Mouse (Mus musculus): ENCODE measurements around the gene Ano6. TPM values are rescaled to one million over a fixed set of nuclear protein-coding genes. Genes with fewer than 3 reads are reported as not detected.
A peak's percentile ranks its signal among the peaks of the same experiment; 100 is the strongest.

The Ano6 gene
- polyA plus RNA-seq, 1 experiment from 2014 or later, result 51.5 TPM

GRCm38 (mm10) chr15:95915477-95915876, 124.8 kb downstream of the Ano6 start:
- H3K4me2 ChIP-seq (ENCODE audit: low read depth, low read length), result no peak overlapping the region
- H3K36me3 ChIP-seq (ENCODE audit: control insufficient read depth, insufficient read depth, low read length), result peaks cover 12% of the 10 kb centered on the region; the same call in 1 of the 2 replicates
- ATAC-seq, result no peak
- no peak overlapping the region for H3K4me3 ChIP-seq (ENCODE audit: low read length)
- H3K9ac ChIP-seq (ENCODE audit: low read depth, low read length), result no peak overlapping the region
- WGBS, result 97% methylated on average over 3 of the region's 3 CpGs
- H3K27ac ChIP-seq (ENCODE audit: low read length), result no peak overlapping the region
- H3K9me3 ChIP-seq (ENCODE audit: control insufficient read depth, low read length), result no peaks in the 10 kb centered on the region
- H3K4me1 ChIP-seq (ENCODE audit: control insufficient read depth, insufficient read depth, low read length), result peaks cover 6% of the 10 kb centered on the region
- no peaks in the 10 kb centered on the region for H3K27me3 ChIP-seq (replicated peaks; ENCODE audit: control insufficient read depth, insufficient read depth, low read length)

- Histone ChIP-seq H3K27ac (ENCODE audit: low read length) (no peak overlapping the region), H3K4me1 (ENCODE audit: control insufficient read depth, insufficient read depth, low read length) (no peaks in the 10 kb centered on the region; the same call in 1 of the 2 replicates), H3K9ac (ENCODE audit: low read depth, low read length) (no peak overlapping the region), H3K4me3 (ENCODE audit: low read length) (no peak overlapping the region), H3K36me3 (ENCODE audit: control insufficient read depth, insufficient read depth, low read length) (peaks cover 12% of the 10 kb centered on the region; the same call in 1 of the 2 replicates), H3K9me3 (ENCODE audit: control insufficient read depth, low read length) (no peaks in the 10 kb centered on the region), H3K4me2 (ENCODE audit: low read depth, low read length) (no peak overlapping the region), H3K27me3 (replicated peaks; ENCODE audit: control insufficient read depth, insufficient read depth, low read length) (no peaks in the 10 kb centered on the region)
- ATAC-seq, result no peak
- 92% methylated on average over 3 of the region's 3 CpGs for WGBS
These were observed 126.7 kb downstream of the Ano6 start for GRCm38 (mm10) chr15:95917330-95917729.

GRCm38 (mm10) chr15:95920047-95920446, 129.4 kb downstream of the Ano6 start:
- no peak overlapping the region for H3K4me3 ChIP-seq (ENCODE audit: low read length)
- 41% methylated on average over 9 of the region's 9 CpGs for WGBS
- no peak overlapping the region for H3K27ac ChIP-seq (ENCODE audit: low read length)
- H3K4me2 ChIP-seq (ENCODE audit: low read depth, low read length), result no peak overlapping the region
- ATAC-seq, result 0 out of 2 replicates have a peak, but pooled peaks have one; percentile 36
- H3K4me1 ChIP-seq (ENCODE audit: control insufficient read depth, insufficient read depth, low read length), result no peaks in the 10 kb centered on the region; the same call in 1 of the 2 replicates
- no peaks in the 10 kb centered on the region for H3K9me3 ChIP-seq (ENCODE audit: control insufficient read depth, low read length)
- peaks cover 12% of the 10 kb centered on the region; the same call in 1 of the 2 replicates for H3K36me3 ChIP-seq (ENCODE audit: control insufficient read depth, insufficient read depth, low read length)
- no peaks in the 10 kb centered on the region for H3K27me3 ChIP-seq (replicated peaks; ENCODE audit: control insufficient read depth, insufficient read depth, low read length)
- H3K9ac ChIP-seq (ENCODE audit: low read depth, low read length), result no peak overlapping the region

GRCm38 (mm10) chr15:95921072-95921471, 130.4 kb downstream of the Ano6 start:
- 82% methylated on average over 3 of the region's 3 CpGs for WGBS
- Histone ChIP-seq H3K27me3 (replicated peaks; ENCODE audit: control insufficient read depth, insufficient read depth, low read length) (no peaks in the 10 kb centered on the region), H3K4me3 (ENCODE audit: low read length) (no peak overlapping the region), H3K27ac (ENCODE audit: low read length) (no peak overlapping the region), H3K4me1 (ENCODE audit: control insufficient read depth, insufficient read depth, low read length) (no peaks in the 10 kb centered on the region; the same call in 1 of the 2 replicates), H3K9ac (ENCODE audit: low read depth, low read length) (no peak overlapping the region), H3K4me2 (ENCODE audit: low read depth, low read length) (no peak overlapping the region), H3K9me3 (ENCODE audit: control insufficient read depth, low read length) (no peaks in the 10 kb centered on the region), H3K36me3 (ENCODE audit: control insufficient read depth, insufficient read depth, low read length) (peaks cover 9% of the 10 kb centered on the region; the same call in 1 of the 2 replicates)
- ATAC-seq, result no peak

- peaks cover 4% of the 10 kb centered on the region; the same call in 1 of the 2 replicates for H3K36me3 ChIP-seq (ENCODE audit: control insufficient read depth, insufficient read depth, low read length)
- WGBS, result 90% methylated on average over 4 of the region's 4 CpGs
- no peak overlapping the region for H3K9ac ChIP-seq (ENCODE audit: low read depth, low read length)
- H3K4me2 ChIP-seq (ENCODE audit: low read depth, low read length), result no peak overlapping the region
- H3K27ac ChIP-seq (ENCODE audit: low read length), result no peak overlapping the region
- ATAC-seq, result no peak
- H3K4me1 ChIP-seq (ENCODE audit: control insufficient read depth, insufficient read depth, low read length), result no peaks in the 10 kb centered on the region; the same call in 1 of the 2 replicates
- no peak overlapping the region for H3K4me3 ChIP-seq (ENCODE audit: low read length)
- H3K9me3 ChIP-seq (ENCODE audit: control insufficient read depth, low read length), result no peaks in the 10 kb centered on the region
- H3K27me3 ChIP-seq (replicated peaks; ENCODE audit: control insufficient read depth, insufficient read depth, low read length), result no peaks in the 10 kb centered on the region
These were observed 131.0 kb downstream of the Ano6 start for GRCm38 (mm10) chr15:95921639-95922038.

- Histone ChIP-seq H3K4me3 (ENCODE audit: low read length) (no peak overlapping the region), H3K9me3 (ENCODE audit: control insufficient read depth, low read length) (no peaks in the 10 kb centered on the region), H3K4me2 (ENCODE audit: low read depth, low read length) (no peak overlapping the region), H3K36me3 (ENCODE audit: control insufficient read depth, insufficient read depth, low read length) (peaks cover 4% of the 10 kb centered on the region; the same call in 1 of the 2 replicates), H3K9ac (ENCODE audit: low read depth, low read length) (no peak overlapping the region), H3K4me1 (ENCODE audit: control insufficient read depth, insufficient read depth, low read length) (no peaks in the 10 kb centered on the region; the same call in 1 of the 2 replicates), H3K27me3 (replicated peaks; ENCODE audit: control insufficient read depth, insufficient read depth, low read length) (no peaks in the 10 kb centered on the region), H3K27ac (ENCODE audit: low read length) (no peak overlapping the region)
- 88% methylated on average over 6 of the region's 6 CpGs for WGBS
- no peak for ATAC-seq
These were observed 131.9 kb downstream of the Ano6 start for GRCm38 (mm10) chr15:95922558-95922957.

GRCm38 (mm10) chr15:95925334-95925986, 134.8 kb downstream of the Ano6 start:
- H3K4me2 ChIP-seq (ENCODE audit: low read depth, low read length), result no peak overlapping the region
- no peak for ATAC-seq
- no peak overlapping the region for H3K27ac ChIP-seq (ENCODE audit: low read length)
- no peak overlapping the region for H3K4me3 ChIP-seq (ENCODE audit: low read length)
- no peaks in the 10 kb centered on the region for H3K4me1 ChIP-seq (ENCODE audit: control insufficient read depth, insufficient read depth, low read length)
- WGBS, result 88% methylated on average over 8 of the region's 8 CpGs
- H3K27me3 ChIP-seq (replicated peaks; ENCODE audit: control insufficient read depth, insufficient read depth, low read length), result no peaks in the 10 kb centered on the region
- H3K9ac ChIP-seq (ENCODE audit: low read depth, low read length), result no peak overlapping the region
- H3K9me3 ChIP-seq (ENCODE audit: control insufficient read depth, low read length), result no peaks in the 10 kb centered on the region
- no peaks in the 10 kb centered on the region for H3K36me3 ChIP-seq (ENCODE audit: control insufficient read depth, insufficient read depth, low read length)

- no peak overlapping the region for H3K9ac ChIP-seq (ENCODE audit: low read depth, low read length)
- H3K27ac ChIP-seq (ENCODE audit: low read length), result no peak overlapping the region
- no peaks in the 10 kb centered on the region for H3K9me3 ChIP-seq (ENCODE audit: control insufficient read depth, low read length)
- H3K36me3 ChIP-seq (ENCODE audit: control insufficient read depth, insufficient read depth, low read length), result no peaks in the 10 kb centered on the region
- no peak for ATAC-seq
- H3K4me2 ChIP-seq (ENCODE audit: low read depth, low read length), result no peak overlapping the region
- WGBS, result 97% methylated on average over 6 of the region's 6 CpGs
- H3K4me3 ChIP-seq (ENCODE audit: low read length), result no peak overlapping the region
- no peaks in the 10 kb centered on the region for H3K27me3 ChIP-seq (replicated peaks; ENCODE audit: control insufficient read depth, insufficient read depth, low read length)
- H3K4me1 ChIP-seq (ENCODE audit: control insufficient read depth, insufficient read depth, low read length), result peaks cover 4% of the 10 kb centered on the region
These were observed 138.4 kb downstream of the Ano6 start for GRCm38 (mm10) chr15:95929087-95929486.

GRCm38 (mm10) chr15:95931013-95931775, 140.6 kb downstream of the Ano6 start:
- Histone ChIP-seq H3K9me3 (ENCODE audit: control insufficient read depth, low read length) (no peaks in the 10 kb centered on the region), H3K9ac (ENCODE audit: low read depth, low read length) (no peak overlapping the region), H3K27me3 (replicated peaks; ENCODE audit: control insufficient read depth, insufficient read depth, low read length) (no peaks in the 10 kb centered on the region), H3K36me3 (ENCODE audit: control insufficient read depth, insufficient read depth, low read length) (no peaks in the 10 kb centered on the region), H3K4me3 (ENCODE audit: low read length) (no peak overlapping the region), H3K27ac (ENCODE audit: low read length) (peak overlapping the region; percentile 64), H3K4me2 (ENCODE audit: low read depth, low read length) (no peak overlapping the region), H3K4me1 (ENCODE audit: control insufficient read depth, insufficient read depth, low read length) (peaks cover 4% of the 10 kb centered on the region)
- WGBS, result 39% methylated on average over 16 of the region's 16 CpGs
- ATAC-seq, result peak; percentile 77
